Mouse (Mus musculus): Measurements from ENCODE around the gene Usp21.
"Not testable (repeated sequence)": the region's sequence is repeated elsewhere in the genome, so short reads cannot be mapped to it uniquely, and the experiment has no call there.

Gene Usp21

GRCm38 (mm10) chr1:171287136-171288081 is at the start of gene Usp21:
Usp21 (minus strand) TSS chr1:171287991.
- in situ Hi-C loops (cut with MboI), result no loop called here

GRCm38 (mm10) chr1:171330216-171330560 is 42.4 kb upstream of the Usp21 start:
- in situ Hi-C loops (cut with MboI), result no loop called here

GRCm38 (mm10) chr1:171329433-171330215 is 41.8 kb upstream of the Usp21 start:
- in situ Hi-C loops (cut with MboI), result no loop called here

GRCm38 (mm10) chr1:171328839-171329432 is 41.1 kb upstream of the Usp21 start, which contains the start of gene Dedd:
Dedd (plus strand) TSS chr1:171329145.
- in situ Hi-C loops (cut with MboI), result no loop called here

- in situ Hi-C loops (cut with MboI), result no loop called here
These were observed 40.5 kb upstream of the Usp21 start for GRCm38 (mm10) chr1:171328244-171328643.

- in situ Hi-C loops (cut with MboI), result not testable (repeated sequence)
These were observed 38.8 kb upstream of the Usp21 start for GRCm38 (mm10) chr1:171326588-171326987.

- in situ Hi-C loops (cut with MboI), result no loop called here
These were observed 37.8 kb upstream of the Usp21 start for GRCm38 (mm10) chr1:171325571-171325970.

- in situ Hi-C loops (cut with MboI), result no loop called here
These were observed 34.2 kb upstream of the Usp21 start for GRCm38 (mm10) chr1:171322012-171322411.

GRCm38 (mm10) chr1:171321415-171321814 is 33.6 kb upstream of the Usp21 start:
- in situ Hi-C loops (cut with MboI), result no loop called here

- in situ Hi-C loops (cut with MboI), result no loop called here
These were observed 32.4 kb upstream of the Usp21 start for GRCm38 (mm10) chr1:171320151-171320550.

- in situ Hi-C loops (cut with MboI), result no loop called here
These were observed 32.0 kb upstream of the Usp21 start for GRCm38 (mm10) chr1:171319748-171320147.

GRCm38 (mm10) chr1:171309321-171309720 is 21.5 kb upstream of the Usp21 start:
- in situ Hi-C loops (cut with MboI), result no loop called here

GRCm38 (mm10) chr1:171306157-171306556 is 18.4 kb upstream of the Usp21 start:
- in situ Hi-C loops (cut with MboI), result not testable (repeated sequence)

GRCm38 (mm10) chr1:171298226-171298625 is 10.4 kb upstream of the Usp21 start:
- in situ Hi-C loops (cut with MboI), result no loop called here

- in situ Hi-C loops (cut with MboI), result no loop called here
These were observed 7.2 kb upstream of the Usp21 start for GRCm38 (mm10) chr1:171295063-171295402.

- in situ Hi-C loops (cut with MboI), result no loop called here
These were observed 6.7 kb upstream of the Usp21 start, which contains the start of gene Ufc1 for GRCm38 (mm10) chr1:171294298-171295062. Ufc1 (minus strand) TSS chr1:171295024.

GRCm38 (mm10) chr1:171293906-171294297 is 6.1 kb upstream of the Usp21 start:
- in situ Hi-C loops (cut with MboI), result no loop called here

- in situ Hi-C loops (cut with MboI), result no loop called here
These were observed 5.6 kb upstream of the Usp21 start for GRCm38 (mm10) chr1:171293351-171293750.

- in situ Hi-C loops (cut with MboI), result no loop called here
These were observed 537 bp upstream of the Usp21 start for GRCm38 (mm10) chr1:171288328-171288727.

GRCm38 (mm10) chr1:171286517-171286916 is 1.3 kb downstream of the Usp21 start:
- in situ Hi-C loops (cut with MboI), result no loop called here

GRCm38 (mm10) chr1:171285096-171285892 is 2.5 kb downstream of the Usp21 start:
- in situ Hi-C loops (cut with MboI), result no loop called here
